Mouse (Mus musculus) heart, embryonic 16.5 days (tissue): Measurements from ENCODE around the gene Ccdc13. TPM values are rescaled to one million over a fixed set of nuclear protein-coding genes. Genes with fewer than 3 reads are reported as not detected.
A peak's percentile ranks its signal among the peaks of the same experiment; 100 is the strongest.

Experiments
- ATAC-seq: fragments of 200-750 bp; cut with Nextera tagmentation; replicated peaks from 2 replicates; pipeline ENCODE4 v1.8.0; 2017; ENCODE audit warnings: moderate number of reproducible peaks; ENCODE audit not compliant: insufficient read depth, low FRiP score; ENCODE audit errors: extremely low read depth
- H3K27ac ChIP-seq: fragments of 300-500 bp; sonication (generic); 2 replicates; pipeline ENCODE4 v1.5.1; 2014; ENCODE audit warnings: mild to moderate bottlenecking, low read length, control low read depth, moderate library complexity
- H3K27me3 ChIP-seq: fragments of 300-500 bp; sonication (generic); 2 replicates; pipeline ENCODE4 v1.6.1; 2014; ENCODE audit warnings: low read length, mixed read lengths; ENCODE audit not compliant: control insufficient read depth, insufficient read depth
- H3K36me3 ChIP-seq: fragments of 300-500 bp; sonication (generic); 2 replicates; pipeline ENCODE4 v1.6.1; 2014; ENCODE audit not compliant: control insufficient read depth, insufficient read depth
- H3K4me1 ChIP-seq: fragments of 300-500 bp; sonication (generic); 2 replicates; pipeline ENCODE4 v1.6.1; 2014; ENCODE audit warnings: low read length, mixed read lengths; ENCODE audit not compliant: control insufficient read depth, insufficient read depth
- H3K4me2 ChIP-seq: fragments of 300-500 bp; sonication (generic); 2 replicates; pipeline ENCODE4 v1.6.1; 2014; ENCODE audit warnings: low read depth, mild to moderate bottlenecking, control low read depth, low read length
- H3K4me3 ChIP-seq: fragments of 300-500 bp; sonication (generic); 2 replicates; pipeline ENCODE4 v1.5.1; 2014; ENCODE audit warnings: mild to moderate bottlenecking, control low read depth, low read length
- H3K9ac ChIP-seq: fragments of 300-500 bp; sonication (generic); 2 replicates; pipeline ENCODE4 v1.6.1; 2014; ENCODE audit warnings: low read length, control low read depth
- H3K9me3 ChIP-seq: fragments of 300-500 bp; sonication (generic); replicated peaks from 2 replicates; pipeline ENCODE4 v1.6.1; 2016; ENCODE audit warnings: low read length; ENCODE audit not compliant: control insufficient read depth
- WGBS: fragments of 180-500 bp; shearing (Covaris S2); extraction: QIAGEN DNeasy Blood & Tissue Kit; methylation state at CpG from one replicate; pipeline ENCODE4 v1.1.7; 2014; 5-methylcytosine and 5-hydroxymethylcytosine counted together
- polyA plus RNA-seq: library from polyadenylated mRNA; unstranded; fragments of >200 nt; fragmentation: Nextera tagmentation; extraction: Ambion mirVana; gene quantifications from 2 replicates; pipeline ENCODE4 v1.2.1, GENCODE M21; 2015

Ccdc13 gene
- polyA plus RNA-seq, 1 experiment from 2014 or later = 0.42 TPM

- WGBS = 11% methylated on average over 54 of the region's 54 CpGs
- Histone ChIP-seq H3K4me2 (peak overlapping the region; percentile 84), H3K27ac (no peak overlapping the region), H3K9ac (peak overlapping the region; percentile 63), H3K4me3 (peak overlapping the region; percentile 49), H3K36me3 (no peaks in the 10 kb centered on the region), H3K4me1 (peaks cover 28% of the 10 kb centered on the region), H3K9me3 (no peaks in the 10 kb centered on the region), H3K27me3 (peaks cover 32% of the 10 kb centered on the region)
- 0 out of 2 replicates have a peak, but pooled peaks have one; percentile 4 for ATAC-seq
Measured at GRCm38 (mm10) chr9:121778066-121778624, 61.1 kb downstream of the Ccdc13 start.

- peak within 1 kb of the TSS; percentile 84 for H3K4me2 ChIP-seq
- H3K36me3 ChIP-seq = no peaks in the 10 kb centered on the region
- WGBS = 12% methylated on average over 30 of the region's 30 CpGs
- peaks cover 32% of the 10 kb centered on the region for H3K27me3 ChIP-seq
- H3K9me3 ChIP-seq = no peaks in the 10 kb centered on the region
- peak within 1 kb of the TSS; percentile 49 for H3K4me3 ChIP-seq
- 0 out of 2 replicates have a peak, but pooled peaks have one; percentile 35 for ATAC-seq
- peak within 1 kb of the TSS; percentile 63 for H3K9ac ChIP-seq
- H3K27ac ChIP-seq = peak within 1 kb of the TSS; percentile 85
- H3K4me1 ChIP-seq = peaks cover 27% of the 10 kb centered on the region
Measured at GRCm38 (mm10) chr9:121777484-121778065, 61.7 kb downstream of the Ccdc13 start, which contains the start of gene Klhl40. Gene Klhl40 (plus strand): TSS chr9:121777607.

- peak overlapping the region; percentile 55 for H3K9ac ChIP-seq
- no peak overlapping the region for H3K4me3 ChIP-seq
- H3K36me3 ChIP-seq = no peaks in the 10 kb centered on the region
- no peaks in the 10 kb centered on the region for H3K9me3 ChIP-seq
- H3K4me2 ChIP-seq = peak overlapping the region; percentile 44; the same call in 1 of the 2 replicates
- peak; percentile 63 for ATAC-seq
- H3K27ac ChIP-seq = peak overlapping the region; percentile 85
- H3K27me3 ChIP-seq = peaks cover 32% of the 10 kb centered on the region
- 47% methylated on average over 7 of the region's 7 CpGs for WGBS
- H3K4me1 ChIP-seq = peaks cover 26% of the 10 kb centered on the region
Measured at GRCm38 (mm10) chr9:121776511-121776910, 62.8 kb downstream of the Ccdc13 start.

GRCm38 (mm10) chr9:121775951-121776350, 63.3 kb downstream of the Ccdc13 start:
- peak overlapping the region; percentile 44; the same call in 1 of the 2 replicates for H3K4me2 ChIP-seq
- ATAC-seq = no peak
- H3K27ac ChIP-seq = peak overlapping the region; percentile 85
- no peak overlapping the region for H3K4me3 ChIP-seq
- H3K9ac ChIP-seq = peak overlapping the region; percentile 55
- no peaks in the 10 kb centered on the region for H3K9me3 ChIP-seq
- H3K36me3 ChIP-seq = no peaks in the 10 kb centered on the region
- 67% methylated on average over 10 of the region's 10 CpGs for WGBS
- H3K4me1 ChIP-seq = peaks cover 26% of the 10 kb centered on the region
- H3K27me3 ChIP-seq = peaks cover 32% of the 10 kb centered on the region

- peaks cover 17% of the 10 kb centered on the region for H3K4me1 ChIP-seq
- peaks cover 9% of the 10 kb centered on the region for H3K36me3 ChIP-seq
- peaks cover 9% of the 10 kb centered on the region for H3K27me3 ChIP-seq
- H3K4me2 ChIP-seq = no peak overlapping the region
- no peaks in the 10 kb centered on the region for H3K9me3 ChIP-seq
- no peak overlapping the region for H3K4me3 ChIP-seq
- 0 out of 2 replicates have a peak overlapping the region, but pooled peaks have one; percentile 4 for H3K9ac ChIP-seq
- WGBS = 50% methylated on average over 5 of the region's 5 CpGs
- no peak for ATAC-seq
- 0 out of 2 replicates have a peak overlapping the region, but pooled peaks have one; percentile 10 for H3K27ac ChIP-seq
Measured at GRCm38 (mm10) chr9:121772412-121772811, 66.8 kb downstream of the Ccdc13 start.

- Histone ChIP-seq H3K4me2 (no peak overlapping the region), H3K9me3 (no peaks in the 10 kb centered on the region), H3K27ac (no peak overlapping the region), H3K9ac (no peak overlapping the region), H3K27me3 (no peaks in the 10 kb centered on the region), H3K4me1 (peaks cover 13% of the 10 kb centered on the region), H3K4me3 (no peak overlapping the region), H3K36me3 (peaks cover 52% of the 10 kb centered on the region)
- WGBS = 84% methylated on average over 16 of the region's 16 CpGs
- no peak for ATAC-seq
Measured at GRCm38 (mm10) chr9:121765166-121765855, 74.0 kb downstream of the Ccdc13 start.

GRCm38 (mm10) chr9:121763716-121764115, 75.5 kb downstream of the Ccdc13 start:
- Histone ChIP-seq H3K4me2 (no peak overlapping the region), H3K36me3 (peaks cover 51% of the 10 kb centered on the region), H3K4me1 (peaks cover 18% of the 10 kb centered on the region), H3K9me3 (no peaks in the 10 kb centered on the region), H3K27ac (no peak overlapping the region), H3K9ac (no peak overlapping the region), H3K27me3 (no peaks in the 10 kb centered on the region), H3K4me3 (no peak overlapping the region)
- 83% methylated on average over 19 of the region's 19 CpGs for WGBS
- no peak for ATAC-seq

GRCm38 (mm10) chr9:121762761-121763160, 76.5 kb downstream of the Ccdc13 start:
- no peak for ATAC-seq

GRCm38 (mm10) chr9:121762248-121762647, 77.0 kb downstream of the Ccdc13 start:
- 83% methylated on average over 10 of the region's 10 CpGs for WGBS
- Histone ChIP-seq H3K27ac (no peak overlapping the region), H3K36me3 (peaks cover 41% of the 10 kb centered on the region), H3K4me1 (peaks cover 30% of the 10 kb centered on the region), H3K9ac (no peak overlapping the region), H3K4me2 (no peak overlapping the region), H3K4me3 (no peak overlapping the region), H3K9me3 (no peaks in the 10 kb centered on the region), H3K27me3 (no peaks in the 10 kb centered on the region)
- no peak for ATAC-seq

More at GRCm38 (mm10) chr9:121762761-121763160, 76.5 kb downstream of the Ccdc13 start:
- Histone ChIP-seq H3K4me2 (no peak overlapping the region), H3K9ac (no peak overlapping the region), H3K4me1 (peaks cover 27% of the 10 kb centered on the region), H3K4me3 (no peak overlapping the region), H3K27me3 (no peaks in the 10 kb centered on the region), H3K27ac (no peak overlapping the region), H3K36me3 (peaks cover 46% of the 10 kb centered on the region), H3K9me3 (no peaks in the 10 kb centered on the region)
- 87% methylated on average over 25 of the region's 25 CpGs for WGBS
